Mouse (Mus musculus) hindbrain, embryonic 15.5 days (tissue): ENCODE data around the gene Tnip3. TPM values are rescaled to one million over a fixed set of nuclear protein-coding genes. Genes with fewer than 3 reads are reported as not detected.
A peak's percentile ranks its signal among the peaks of the same experiment; 100 is the strongest.

Experiments used
- ATAC-seq: fragments of 200-750 bp; cut with Nextera tagmentation; 2 replicates; pipeline ENCODE4 v1.8.0; 2017; ENCODE audit warnings: low read depth, moderate number of reproducible peaks, moderate TSS enrichment; ENCODE audit not compliant: low FRiP score
- H3K27ac ChIP-seq: fragments of 300-500 bp; sonication (generic); replicated peaks from 2 replicates; pipeline ENCODE4 v1.5.1; 2015; ENCODE audit warnings: mild to moderate bottlenecking, inconsistent platforms
- H3K27me3 ChIP-seq: fragments of 300-500 bp; sonication (generic); 2 replicates; pipeline ENCODE4 v1.6.1; 2015; ENCODE audit warnings: control low read depth, inconsistent platforms
- H3K36me3 ChIP-seq: fragments of 300-500 bp; sonication (generic); 2 replicates; pipeline ENCODE4 v1.6.1; 2015; ENCODE audit warnings: control low read depth, inconsistent platforms
- H3K4me1 ChIP-seq: fragments of 300-500 bp; sonication (generic); replicated peaks from 2 replicates; pipeline ENCODE4 v1.6.1; 2015; ENCODE audit warnings: control low read depth, inconsistent platforms
- H3K4me2 ChIP-seq: fragments of 300-500 bp; sonication (generic); 2 replicates; pipeline ENCODE4 v1.6.1; 2015; ENCODE audit warnings: moderate library complexity, mild to moderate bottlenecking, inconsistent platforms
- H3K4me3 ChIP-seq: fragments of 300-500 bp; sonication (generic); 2 replicates; pipeline ENCODE4 v1.5.1; 2015; ENCODE audit warnings: mild to moderate bottlenecking, inconsistent platforms
- H3K9ac ChIP-seq: fragments of 300-500 bp; sonication (generic); 2 replicates; pipeline ENCODE4 v1.6.1; 2015; ENCODE audit warnings: inconsistent platforms
- H3K9me3 ChIP-seq: fragments of 300-500 bp; sonication (generic); 2 replicates; pipeline ENCODE4 v1.6.1; 2016; ENCODE audit warnings: control low read depth, inconsistent platforms
- WGBS: fragments of 180-500 bp; shearing (Covaris S2); methylation state at CpG from one replicate; pipeline ENCODE4 v1.1.7; 2015; 5-methylcytosine and 5-hydroxymethylcytosine counted together
- polyA plus RNA-seq: library from polyadenylated mRNA; unstranded; fragments of >200 nt; fragmentation: Nextera tagmentation; extraction: Ambion mirVana; gene quantifications from 2 replicates; pipeline ENCODE4 v1.2.1, GENCODE M21; 2015

Gene Tnip3
- polyA plus RNA-seq, 1 experiment from 2014 or later, result not detected

- no peaks in the 10 kb centered on the region for H3K36me3 ChIP-seq
- no peaks in the 10 kb centered on the region for H3K4me1 ChIP-seq
- ATAC-seq, result no peak
- 68% methylated on average over 2 of the region's 2 CpGs for WGBS
- no peak overlapping the region for H3K4me2 ChIP-seq
- no peak overlapping the region for H3K4me3 ChIP-seq
- H3K9me3 ChIP-seq, result no peaks in the 10 kb centered on the region
- no peak overlapping the region for H3K27ac ChIP-seq
- no peaks in the 10 kb centered on the region for H3K27me3 ChIP-seq
- H3K9ac ChIP-seq, result no peak overlapping the region
Measured at GRCm38 (mm10) chr6:65540138-65540537, 15.0 kb downstream of the Tnip3 start.

GRCm38 (mm10) chr6:65541094-65541493 lies 16.0 kb downstream of the Tnip3 start:
- ATAC-seq, result no peak
- no peaks in the 10 kb centered on the region for H3K4me1 ChIP-seq
- no peak overlapping the region for H3K27ac ChIP-seq
- no peaks in the 10 kb centered on the region for H3K27me3 ChIP-seq
- H3K4me3 ChIP-seq, result no peak overlapping the region
- WGBS, result 83% methylated on average over 3 of the region's 3 CpGs
- H3K9ac ChIP-seq, result no peak overlapping the region
- H3K4me2 ChIP-seq, result no peak overlapping the region
- no peaks in the 10 kb centered on the region for H3K36me3 ChIP-seq
- no peaks in the 10 kb centered on the region for H3K9me3 ChIP-seq

GRCm38 (mm10) chr6:65542391-65542790 lies 17.3 kb downstream of the Tnip3 start:
- Histone ChIP-seq H3K27ac (no peak overlapping the region), H3K4me2 (no peak overlapping the region), H3K9ac (no peak overlapping the region), H3K4me3 (no peak overlapping the region), H3K36me3 (no peaks in the 10 kb centered on the region), H3K9me3 (no peaks in the 10 kb centered on the region), H3K27me3 (no peaks in the 10 kb centered on the region), H3K4me1 (no peaks in the 10 kb centered on the region)
- ATAC-seq, result no peak
- WGBS, result 55% methylated on average over 3 of the region's 3 CpGs

GRCm38 (mm10) chr6:65542913-65543312 lies 17.8 kb downstream of the Tnip3 start:
- Histone ChIP-seq H3K4me2 (no peak overlapping the region), H3K9me3 (no peaks in the 10 kb centered on the region), H3K27ac (no peak overlapping the region), H3K9ac (no peak overlapping the region), H3K4me1 (no peaks in the 10 kb centered on the region), H3K27me3 (no peaks in the 10 kb centered on the region), H3K4me3 (no peak overlapping the region), H3K36me3 (no peaks in the 10 kb centered on the region)
- ATAC-seq, result no peak
- WGBS, result 35% methylated on average over 1 of the region's 1 CpGs

- 78% methylated on average over 3 of the region's 3 CpGs for WGBS
- H3K4me3 ChIP-seq, result no peak overlapping the region
- H3K9me3 ChIP-seq, result no peaks in the 10 kb centered on the region
- no peak overlapping the region for H3K27ac ChIP-seq
- no peaks in the 10 kb centered on the region for H3K36me3 ChIP-seq
- no peaks in the 10 kb centered on the region for H3K4me1 ChIP-seq
- H3K9ac ChIP-seq, result no peak overlapping the region
- H3K4me2 ChIP-seq, result no peak overlapping the region
- H3K27me3 ChIP-seq, result no peaks in the 10 kb centered on the region
- no peak for ATAC-seq
Measured at GRCm38 (mm10) chr6:65563887-65564656, 39.0 kb downstream of the Tnip3 start.

GRCm38 (mm10) chr6:65564657-65565039 lies 39.5 kb downstream of the Tnip3 start:
- Histone ChIP-seq H3K36me3 (no peaks in the 10 kb centered on the region), H3K4me2 (no peak overlapping the region), H3K9ac (no peak overlapping the region), H3K9me3 (no peaks in the 10 kb centered on the region), H3K27ac (no peak overlapping the region), H3K4me1 (no peaks in the 10 kb centered on the region), H3K4me3 (no peak overlapping the region), H3K27me3 (no peaks in the 10 kb centered on the region)
- no peak for ATAC-seq
- WGBS, result 97% methylated on average over 2 of the region's 2 CpGs

GRCm38 (mm10) chr6:65569741-65570140 lies 44.6 kb downstream of the Tnip3 start:
- ATAC-seq, result no peak
- H3K4me2 ChIP-seq, result no peak overlapping the region
- H3K4me3 ChIP-seq, result no peak overlapping the region
- WGBS, result 31% methylated on average over 8 of the region's 8 CpGs
- no peaks in the 10 kb centered on the region for H3K9me3 ChIP-seq
- H3K27me3 ChIP-seq, result no peaks in the 10 kb centered on the region
- H3K27ac ChIP-seq, result no peak overlapping the region
- H3K4me1 ChIP-seq, result no peaks in the 10 kb centered on the region
- H3K36me3 ChIP-seq, result no peaks in the 10 kb centered on the region
- no peak overlapping the region for H3K9ac ChIP-seq

GRCm38 (mm10) chr6:65578151-65578973 lies 53.2 kb downstream of the Tnip3 start:
- Histone ChIP-seq H3K9me3 (no peaks in the 10 kb centered on the region), H3K27me3 (no peaks in the 10 kb centered on the region), H3K4me1 (no peaks in the 10 kb centered on the region), H3K4me3 (no peak overlapping the region), H3K36me3 (no peaks in the 10 kb centered on the region), H3K4me2 (no peak overlapping the region), H3K9ac (no peak overlapping the region), H3K27ac (no peak overlapping the region)
- WGBS, result 78% methylated on average over 8 of the region's 8 CpGs
- no peak for ATAC-seq

GRCm38 (mm10) chr6:65583029-65583428 lies 57.9 kb downstream of the Tnip3 start:
- H3K9me3 ChIP-seq, result no peaks in the 10 kb centered on the region
- H3K4me2 ChIP-seq, result no peak overlapping the region
- WGBS, result 91% methylated on average over 4 of the region's 4 CpGs

GRCm38 (mm10) chr6:65584870-65585332 lies 59.8 kb downstream of the Tnip3 start:
- Histone ChIP-seq H3K36me3 (no peaks in the 10 kb centered on the region), H3K9ac (no peak overlapping the region), H3K4me1 (no peaks in the 10 kb centered on the region), H3K27ac (no peak overlapping the region), H3K4me2 (no peak overlapping the region), H3K27me3 (no peaks in the 10 kb centered on the region), H3K9me3 (no peaks in the 10 kb centered on the region), H3K4me3 (no peak overlapping the region)
- ATAC-seq, result peak; percentile 61
- 24% methylated on average over 4 of the region's 4 CpGs for WGBS

More at GRCm38 (mm10) chr6:65583029-65583428, 57.9 kb downstream of the Tnip3 start:
- ATAC-seq, result no peak
- H3K27ac ChIP-seq, result no peak overlapping the region
- H3K9ac ChIP-seq, result no peak overlapping the region
- no peaks in the 10 kb centered on the region for H3K27me3 ChIP-seq
- no peaks in the 10 kb centered on the region for H3K4me1 ChIP-seq
- no peaks in the 10 kb centered on the region for H3K36me3 ChIP-seq
- H3K4me3 ChIP-seq, result no peak overlapping the region

GRCm38 (mm10) chr6:65585333-65586053 lies 60.4 kb downstream of the Tnip3 start:
- no peak for ATAC-seq
- no peak overlapping the region for H3K27ac ChIP-seq
- no peak overlapping the region for H3K9ac ChIP-seq
- no peaks in the 10 kb centered on the region for H3K27me3 ChIP-seq
- no peaks in the 10 kb centered on the region for H3K4me1 ChIP-seq
- no peak overlapping the region for H3K4me2 ChIP-seq
- H3K9me3 ChIP-seq, result no peaks in the 10 kb centered on the region
- H3K36me3 ChIP-seq, result no peaks in the 10 kb centered on the region
- WGBS, result 82% methylated on average over 3 of the region's 3 CpGs
- no peak overlapping the region for H3K4me3 ChIP-seq

GRCm38 (mm10) chr6:65588847-65589246 lies 63.7 kb downstream of the Tnip3 start:
- Histone ChIP-seq H3K4me3 (no peak overlapping the region), H3K27me3 (no peaks in the 10 kb centered on the region), H3K36me3 (no peaks in the 10 kb centered on the region), H3K27ac (no peak overlapping the region), H3K4me2 (no peak overlapping the region), H3K4me1 (no peaks in the 10 kb centered on the region), H3K9ac (no peak overlapping the region), H3K9me3 (no peaks in the 10 kb centered on the region)
- WGBS, result 91% methylated on average over 1 of the region's 1 CpGs
- no peak for ATAC-seq
